Mouse (Mus musculus): ENCODE results near the gene Tvp23a. TPM values are rescaled to one million over a fixed set of nuclear protein-coding genes. Genes with fewer than 3 reads are reported as not detected.
A peak's percentile ranks its signal among the peaks of the same experiment; 100 is the strongest.

Gene Tvp23a
- polyA plus RNA-seq, 1 experiment from 2014 or later, result 48.6 TPM

DNA sequence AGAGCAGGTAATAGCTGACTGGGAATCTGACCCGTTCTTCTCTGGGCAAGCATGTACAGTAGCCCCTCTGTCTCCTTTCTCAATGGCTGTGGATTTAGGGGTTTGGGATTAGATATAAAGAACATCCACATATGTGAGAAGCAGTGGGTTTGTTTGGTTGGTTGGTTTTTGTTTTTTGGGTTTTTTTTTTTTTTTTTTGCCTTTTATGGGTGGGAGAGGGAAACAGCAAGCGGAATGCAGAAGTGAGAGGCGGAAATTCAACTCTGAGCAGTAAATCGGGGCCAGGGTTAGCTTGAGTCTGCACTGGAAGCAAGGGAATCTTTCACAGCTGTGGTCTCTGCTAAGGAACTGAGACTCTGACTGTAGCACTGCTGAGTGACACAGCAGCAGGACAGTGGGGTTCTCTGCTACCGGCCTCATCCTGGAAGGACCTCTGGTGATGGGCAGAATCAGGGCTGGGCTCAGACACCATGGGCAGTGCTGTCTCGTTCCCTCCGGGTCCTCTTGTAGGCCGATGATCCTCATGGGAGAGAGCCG, 29.4 kb downstream of the Tvp23a start:
- H3K27me3 ChIP-seq (ENCODE audit: control insufficient read depth, insufficient read depth, low read length), result no peaks in the 10 kb centered on the region
- H3K4me2 ChIP-seq (ENCODE audit: low read depth, low read length), result no peak overlapping the region
- ATAC-seq (ENCODE audit: low read depth), result no peak
- peaks cover 17% of the 10 kb centered on the region for H3K36me3 ChIP-seq (ENCODE audit: control insufficient read depth, insufficient read depth, low read length)
- no peaks in the 10 kb centered on the region for H3K9me3 ChIP-seq (ENCODE audit: control insufficient read depth, low read length)
- H3K9ac ChIP-seq (replicated peaks; ENCODE audit: low read depth, low read length), result no peak overlapping the region
- no peak overlapping the region for H3K27ac ChIP-seq (ENCODE audit: low read depth, low read length)
- H3K4me3 ChIP-seq (ENCODE audit: low read depth, low read length), result no peak overlapping the region
- H3K4me1 ChIP-seq (ENCODE audit: control insufficient read depth, insufficient read depth, low read length), result peaks cover under 1% of the 10 kb centered on the region
- WGBS, result 97% methylated on average over 9 of the region's 9 CpGs

DNA sequence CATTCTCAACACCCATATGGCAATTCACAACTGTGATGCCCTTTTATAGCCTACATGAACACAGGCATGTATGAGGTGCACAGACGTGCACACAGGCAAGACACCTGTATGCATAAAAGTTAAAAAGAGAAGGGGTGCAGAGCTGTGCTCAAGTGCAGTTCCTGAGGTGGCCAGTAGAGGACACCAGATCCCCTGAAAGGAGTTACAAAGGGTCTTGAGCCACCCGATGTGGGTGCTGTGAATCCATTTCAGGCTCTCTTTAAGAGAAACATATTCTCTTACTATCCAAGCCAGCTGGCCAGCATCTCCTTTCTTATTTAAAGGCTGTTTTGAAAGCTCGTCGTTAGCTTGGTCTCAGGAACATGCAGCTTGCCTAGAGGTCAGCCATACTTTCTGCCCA, 30.3 kb downstream of the Tvp23a start:
- Histone ChIP-seq H3K27ac (ENCODE audit: low read depth, low read length) (no peak overlapping the region), H3K27me3 (ENCODE audit: control insufficient read depth, insufficient read depth, low read length) (no peaks in the 10 kb centered on the region), H3K4me1 (ENCODE audit: control insufficient read depth, insufficient read depth, low read length) (peaks cover 6% of the 10 kb centered on the region), H3K36me3 (ENCODE audit: control insufficient read depth, insufficient read depth, low read length) (peaks cover 12% of the 10 kb centered on the region), H3K4me3 (ENCODE audit: low read depth, low read length) (no peak overlapping the region), H3K9ac (replicated peaks; ENCODE audit: low read depth, low read length) (no peak overlapping the region), H3K4me2 (ENCODE audit: low read depth, low read length) (no peak overlapping the region), H3K9me3 (ENCODE audit: control insufficient read depth, low read length) (no peaks in the 10 kb centered on the region)
- no peak for ATAC-seq (ENCODE audit: low read depth)
- 93% methylated on average over 4 of the region's 4 CpGs for WGBS

DNA sequence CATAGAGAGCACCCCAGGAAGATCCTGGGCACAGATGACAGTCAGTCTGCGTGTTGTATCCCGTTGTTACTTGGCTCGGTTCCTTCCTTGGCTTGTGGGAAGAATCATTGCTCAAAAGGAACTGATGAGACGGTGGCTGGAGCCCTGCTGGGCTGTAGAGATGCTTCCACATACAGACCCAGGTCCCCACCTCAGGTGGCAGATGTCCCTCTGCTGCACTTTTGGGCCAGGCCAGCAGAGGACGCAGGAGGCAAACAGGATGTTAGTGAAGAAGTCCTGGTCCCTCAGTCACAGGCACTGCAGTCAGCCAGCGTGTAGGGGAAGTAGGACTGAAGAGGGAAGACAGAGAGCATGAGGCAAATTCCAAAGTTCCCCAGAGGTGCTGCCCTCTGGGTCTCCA, 31.2 kb downstream of the Tvp23a start:
- H3K27me3 ChIP-seq (ENCODE audit: control insufficient read depth, insufficient read depth, low read length), result no peaks in the 10 kb centered on the region

DNA sequence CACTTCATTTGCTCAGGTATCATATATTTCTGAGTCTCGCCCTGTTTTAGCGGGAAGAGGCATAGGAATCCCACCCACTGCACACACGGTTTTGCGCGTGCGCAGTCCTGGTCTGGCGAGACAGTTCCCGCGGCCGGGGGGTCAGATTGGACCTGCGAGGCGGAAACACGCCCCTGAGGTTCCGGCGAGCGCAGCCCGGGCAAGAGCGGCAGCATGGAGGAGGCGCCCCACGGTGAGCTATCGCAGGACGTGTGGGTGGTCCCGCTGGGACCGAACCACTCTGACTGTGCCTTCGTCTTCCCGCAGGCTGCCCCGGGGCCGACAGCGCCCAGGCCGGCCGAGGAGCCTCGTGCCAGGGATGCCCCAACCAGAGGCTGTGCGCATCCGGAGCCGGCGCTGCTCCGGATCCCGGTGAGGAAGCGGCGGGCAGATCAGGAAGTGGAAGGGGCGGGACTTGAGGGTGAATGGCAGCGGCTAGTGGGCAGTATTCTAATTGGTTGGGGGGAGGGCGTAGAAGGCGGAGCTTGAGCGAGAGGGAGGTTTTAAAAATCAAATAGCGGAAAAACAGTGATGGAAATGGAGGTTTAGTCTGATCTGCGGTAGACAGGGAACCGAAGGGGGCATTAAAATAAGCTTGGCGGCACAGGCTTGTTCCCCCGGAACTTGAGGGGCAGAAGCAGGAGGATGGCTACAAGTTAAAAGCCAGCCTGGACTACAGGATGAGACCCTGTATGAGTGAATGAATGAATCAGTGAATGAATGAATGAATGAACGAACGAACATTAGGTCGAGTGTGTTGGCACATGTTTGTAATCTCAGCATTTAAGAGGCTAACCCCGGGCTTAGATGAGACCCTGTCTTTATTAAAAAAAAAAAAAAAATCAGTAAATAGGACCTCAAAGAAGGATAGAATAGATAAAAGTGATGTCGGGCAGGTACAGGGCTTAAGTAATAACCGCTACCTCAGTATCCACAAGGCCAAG, 35.1 kb downstream of the Tvp23a start, which contains the start of gene Nubp1:
TSS of gene Nubp1 (plus strand) at position 185 of the 983 bp plus-strand sequence.
- peak; percentile 98 for ATAC-seq (ENCODE audit: low read depth)
- peak within 1 kb of the TSS; percentile 79 for H3K9ac ChIP-seq (replicated peaks; ENCODE audit: low read depth, low read length)
- H3K27me3 ChIP-seq (ENCODE audit: control insufficient read depth, insufficient read depth, low read length), result no peaks in the 10 kb centered on the region
- peak within 1 kb of the TSS; percentile 71 for H3K4me2 ChIP-seq (ENCODE audit: low read depth, low read length)
- H3K9me3 ChIP-seq (ENCODE audit: control insufficient read depth, low read length), result no peaks in the 10 kb centered on the region
- peak within 1 kb of the TSS; percentile 94 for H3K27ac ChIP-seq (ENCODE audit: low read depth, low read length)
- WGBS, result 3% methylated on average over 56 of the region's 56 CpGs
- H3K4me1 ChIP-seq (ENCODE audit: control insufficient read depth, insufficient read depth, low read length), result peaks cover 6% of the 10 kb centered on the region
- H3K36me3 ChIP-seq (ENCODE audit: control insufficient read depth, insufficient read depth, low read length), result no peaks in the 10 kb centered on the region
- H3K4me3 ChIP-seq (ENCODE audit: low read depth, low read length), result peak within 1 kb of the TSS; percentile 68

More for the DNA sequence above, 31.2 kb downstream of the Tvp23a start:
- Histone ChIP-seq H3K27ac (ENCODE audit: low read depth, low read length) (no peak overlapping the region), H3K4me1 (ENCODE audit: control insufficient read depth, insufficient read depth, low read length) (peaks cover 6% of the 10 kb centered on the region), H3K9me3 (ENCODE audit: control insufficient read depth, low read length) (no peaks in the 10 kb centered on the region), H3K4me3 (ENCODE audit: low read depth, low read length) (no peak overlapping the region), H3K9ac (replicated peaks; ENCODE audit: low read depth, low read length) (no peak overlapping the region), H3K4me2 (ENCODE audit: low read depth, low read length) (no peak overlapping the region), H3K36me3 (ENCODE audit: control insufficient read depth, insufficient read depth, low read length) (peaks cover 6% of the 10 kb centered on the region)
- 82% methylated on average over 6 of the region's 6 CpGs for WGBS
- no peak for ATAC-seq (ENCODE audit: low read depth)

DNA sequence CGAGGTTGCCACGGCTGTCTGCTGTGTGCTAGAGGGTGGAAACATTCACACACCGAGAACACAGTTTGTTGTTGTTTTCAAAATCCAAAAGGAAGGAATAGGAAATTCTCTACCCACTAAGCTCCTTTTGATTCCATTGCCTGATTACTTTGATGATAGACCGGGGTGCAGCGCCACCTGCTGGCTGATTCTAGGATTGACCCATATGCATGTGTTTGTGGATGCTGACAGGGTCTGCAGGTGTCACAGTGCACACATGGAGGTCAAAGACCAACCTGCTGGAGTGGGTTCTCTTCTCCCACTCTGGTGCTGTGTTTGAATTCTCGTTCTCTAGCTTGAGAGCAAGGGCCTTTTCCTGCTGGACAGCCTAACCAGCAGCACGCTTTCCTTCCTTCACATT, 48.0 kb downstream of the Tvp23a start:
- no peaks in the 10 kb centered on the region for H3K27me3 ChIP-seq (ENCODE audit: control insufficient read depth, insufficient read depth, low read length)
- no peak overlapping the region for H3K27ac ChIP-seq (ENCODE audit: low read depth, low read length)
- no peak; the same call in 1 of the 2 replicates for ATAC-seq (ENCODE audit: low read depth)
- no peaks in the 10 kb centered on the region for H3K4me1 ChIP-seq (ENCODE audit: control insufficient read depth, insufficient read depth, low read length)
- H3K4me3 ChIP-seq (ENCODE audit: low read depth, low read length), result no peak overlapping the region
- no peak overlapping the region for H3K9ac ChIP-seq (replicated peaks; ENCODE audit: low read depth, low read length)
- 31% methylated on average over 7 of the region's 7 CpGs for WGBS
- no peaks in the 10 kb centered on the region for H3K9me3 ChIP-seq (ENCODE audit: control insufficient read depth, low read length)
- no peak overlapping the region for H3K4me2 ChIP-seq (ENCODE audit: low read depth, low read length)
- H3K36me3 ChIP-seq (ENCODE audit: control insufficient read depth, insufficient read depth, low read length), result no peaks in the 10 kb centered on the region

DNA sequence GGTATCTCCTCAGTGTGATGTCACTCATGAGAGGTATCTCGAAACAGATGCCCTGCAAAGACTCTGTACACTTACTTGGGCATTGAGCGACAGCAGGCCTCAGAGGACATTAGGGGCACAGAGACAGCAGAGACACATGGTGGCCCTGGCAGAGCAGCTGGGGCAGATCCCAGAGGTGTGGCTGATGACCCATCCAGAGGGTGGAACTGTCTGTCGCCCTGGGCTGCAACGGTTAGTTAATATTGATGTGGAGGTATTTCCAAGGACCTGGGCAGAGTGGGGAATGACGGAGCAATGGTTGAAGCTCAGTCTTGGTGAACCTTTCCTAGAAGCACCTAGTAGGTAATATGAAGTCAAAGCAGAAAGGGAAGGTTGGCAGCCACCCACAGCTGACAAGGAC, 48.4 kb downstream of the Tvp23a start:
- H3K4me2 ChIP-seq (ENCODE audit: low read depth, low read length), result no peak overlapping the region
- no peaks in the 10 kb centered on the region for H3K36me3 ChIP-seq (ENCODE audit: control insufficient read depth, insufficient read depth, low read length)
- no peak overlapping the region for H3K27ac ChIP-seq (ENCODE audit: low read depth, low read length)
- 77% methylated on average over 5 of the region's 5 CpGs for WGBS
- no peaks in the 10 kb centered on the region for H3K27me3 ChIP-seq (ENCODE audit: control insufficient read depth, insufficient read depth, low read length)
- H3K4me3 ChIP-seq (ENCODE audit: low read depth, low read length), result no peak overlapping the region
- H3K9ac ChIP-seq (replicated peaks; ENCODE audit: low read depth, low read length), result no peak overlapping the region
- no peaks in the 10 kb centered on the region for H3K4me1 ChIP-seq (ENCODE audit: control insufficient read depth, insufficient read depth, low read length)
- H3K9me3 ChIP-seq (ENCODE audit: control insufficient read depth, low read length), result no peaks in the 10 kb centered on the region
- no peak; the same call in 1 of the 2 replicates for ATAC-seq (ENCODE audit: low read depth)

DNA sequence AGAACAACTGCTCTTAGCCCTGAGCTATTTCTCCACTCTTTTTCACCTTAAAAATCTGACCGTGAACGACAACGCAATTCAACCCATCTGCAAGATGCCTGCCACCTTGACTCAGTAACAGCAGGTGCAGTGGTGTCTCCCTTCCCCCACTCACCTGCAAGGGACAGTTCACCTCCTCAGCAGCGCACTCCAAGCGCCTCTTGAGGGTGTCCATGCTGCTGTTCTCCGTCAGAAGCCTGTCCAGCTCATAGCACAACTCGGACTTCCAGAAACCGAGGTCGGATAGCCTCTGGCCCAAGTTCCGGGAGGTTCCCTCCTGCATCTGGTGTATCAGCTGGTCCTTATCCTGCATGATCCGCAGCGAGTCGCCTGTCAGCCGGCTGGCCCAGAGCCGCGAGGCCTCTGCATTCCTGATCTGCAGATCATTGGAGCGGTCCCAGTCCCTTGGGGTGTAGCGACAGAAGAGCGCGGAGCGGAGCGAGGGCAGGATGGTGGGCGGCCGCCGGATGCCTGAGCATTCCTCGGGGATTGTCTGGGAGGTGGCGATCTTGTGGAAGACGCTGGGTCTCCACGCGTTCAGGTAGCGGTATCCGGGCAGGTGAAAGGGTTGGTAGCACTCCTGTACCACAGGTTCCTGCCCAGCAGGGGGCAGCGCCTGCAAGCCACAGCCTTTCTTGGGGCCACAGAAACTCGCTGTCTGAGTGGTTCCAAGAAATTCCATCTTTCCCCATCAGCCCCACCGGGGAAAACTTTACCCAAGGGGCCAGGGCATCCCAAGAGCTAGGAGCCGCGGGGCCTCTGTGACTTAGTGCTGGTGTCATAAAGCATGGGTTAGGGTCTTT, 52.2 kb downstream of the Tvp23a start, which contains the start of gene Tekt5:
TSS of gene Tekt5 (minus strand) at position 792 of the 842 bp plus-strand sequence.
- H3K36me3 ChIP-seq (ENCODE audit: control insufficient read depth, insufficient read depth, low read length), result no peaks in the 10 kb centered on the region
- 9% methylated on average over 37 of the region's 37 CpGs for WGBS
- H3K27me3 ChIP-seq (ENCODE audit: control insufficient read depth, insufficient read depth, low read length), result no peaks in the 10 kb centered on the region
- peak within 1 kb of the TSS; percentile 42 for H3K9ac ChIP-seq (replicated peaks; ENCODE audit: low read depth, low read length)
- H3K4me2 ChIP-seq (ENCODE audit: low read depth, low read length), result peak within 1 kb of the TSS; percentile 57
- no peaks in the 10 kb centered on the region for H3K4me1 ChIP-seq (ENCODE audit: control insufficient read depth, insufficient read depth, low read length)
- peak; percentile 71; the same call in 1 of the 2 replicates for ATAC-seq (ENCODE audit: low read depth)
- no peaks in the 10 kb centered on the region for H3K9me3 ChIP-seq (ENCODE audit: control insufficient read depth, low read length)
- H3K27ac ChIP-seq (ENCODE audit: low read depth, low read length), result no peak within 1 kb of the TSS; the same call in 1 of the 2 replicates
- H3K4me3 ChIP-seq (ENCODE audit: low read depth, low read length), result peak within 1 kb of the TSS; percentile 30

DNA sequence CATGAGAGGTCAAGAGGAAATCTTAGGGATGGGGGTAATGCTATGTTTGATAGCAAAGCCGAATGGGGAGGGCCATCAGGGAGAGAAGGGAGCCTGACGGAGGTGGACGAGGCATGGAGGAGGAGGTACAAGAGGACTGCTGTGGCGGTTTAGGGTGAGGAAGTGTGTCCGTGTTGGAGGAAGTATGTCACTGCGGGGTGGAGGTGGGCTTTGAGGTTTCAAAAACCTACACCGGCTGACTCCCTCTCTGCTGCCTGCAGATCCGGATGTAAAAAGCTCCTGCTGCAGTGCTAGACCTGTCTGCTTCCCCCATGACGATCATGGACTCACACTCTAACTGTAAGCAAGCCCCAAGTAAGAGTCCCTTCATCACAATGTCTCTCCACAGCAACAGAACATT, 54.6 kb downstream of the Tvp23a start:
- H3K4me2 ChIP-seq (ENCODE audit: low read depth, low read length), result no peak overlapping the region
- no peak overlapping the region for H3K9ac ChIP-seq (replicated peaks; ENCODE audit: low read depth, low read length)
- H3K36me3 ChIP-seq (ENCODE audit: control insufficient read depth, insufficient read depth, low read length), result no peaks in the 10 kb centered on the region
- H3K9me3 ChIP-seq (ENCODE audit: control insufficient read depth, low read length), result no peaks in the 10 kb centered on the region
- WGBS, result 87% methylated on average over 9 of the region's 9 CpGs
- H3K27me3 ChIP-seq (ENCODE audit: control insufficient read depth, insufficient read depth, low read length), result no peaks in the 10 kb centered on the region
- no peaks in the 10 kb centered on the region for H3K4me1 ChIP-seq (ENCODE audit: control insufficient read depth, insufficient read depth, low read length)
- no peak for ATAC-seq (ENCODE audit: low read depth)
- no peak overlapping the region for H3K4me3 ChIP-seq (ENCODE audit: low read depth, low read length)
- no peak overlapping the region for H3K27ac ChIP-seq (ENCODE audit: low read depth, low read length)
